12 mouse cellular contexts compared by ENCODE assay signal in the genomic region with DNA sequence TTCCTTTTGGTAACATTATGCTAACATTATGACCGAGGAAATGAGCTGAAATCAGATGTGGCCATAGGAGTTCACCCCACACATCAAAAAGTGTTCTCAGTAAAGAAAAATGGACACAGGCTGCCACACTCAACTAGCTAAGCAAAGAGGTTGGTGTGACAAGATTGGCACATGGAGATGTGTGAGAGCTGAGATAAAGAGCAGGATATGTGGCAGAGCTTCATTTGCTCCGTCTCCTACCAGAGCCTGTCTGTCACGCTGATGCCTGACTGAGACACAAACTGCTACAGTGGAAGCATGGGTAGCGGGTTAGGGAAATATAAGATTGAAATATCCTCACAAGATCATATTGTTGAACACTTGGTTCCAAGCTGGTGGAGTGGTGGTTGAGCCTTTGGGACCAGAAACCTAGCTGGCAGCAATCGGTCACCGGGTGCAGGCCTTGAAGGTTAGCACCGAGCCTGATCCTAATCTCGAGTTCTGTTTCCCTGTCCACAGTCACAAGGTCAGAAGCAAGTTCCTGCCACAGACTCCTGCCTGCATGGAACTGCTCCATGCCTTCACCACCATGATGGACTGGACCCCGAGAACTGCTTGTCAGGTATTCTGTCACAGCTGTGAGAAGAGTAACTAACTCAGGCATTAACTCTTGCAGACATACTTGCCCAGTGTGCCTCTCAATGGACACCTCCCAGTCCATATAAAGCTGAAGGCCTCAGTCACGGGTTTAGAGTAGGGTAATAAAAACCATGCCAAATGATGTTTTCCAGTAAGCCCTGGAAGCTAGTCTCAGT. TPM values are rescaled to one million over a fixed set of nuclear protein-coding genes. Genes with fewer than 3 reads are reported as not detected.
DNase-seq lines count a peak whose midpoint lies in the region; ATAC-seq and TF ChIP-seq lines count a peak whose summit lies in the region.
"Had no signal": no experiment of that assay in that cellular context is flagged by ENCODE, and none has a peak within 500 bp of the region (broad histone marks: within the 10 kb centered on the region; RNA-seq: fewer than 3 reads in every experiment).

No protein-coding gene starts in this region.

- H3K27me3 ChIP-seq in heart, embryonic 14.5 days (ENCODE audit: control insufficient read depth, insufficient read depth, low read length) = no peaks in the 10 kb centered on the region
- H3K27me3 ChIP-seq in lung, embryonic 16.5 days (ENCODE audit: control insufficient read depth, insufficient read depth, low read depth, low read length) = no peaks in the 10 kb centered on the region
- no peaks in the 10 kb centered on the region for H3K27me3 ChIP-seq in kidney, postnatal 0 days (ENCODE audit: insufficient read depth, low read length)
- H3K27me3 ChIP-seq: CH12.LX; limb, embryonic 15.5 days had no signal

- TF ChIP-seq CTCF in kidney, postnatal 0 days (IDR thresholded peaks at IDR 0.05; ENCODE audit: low read depth) = no peak

- no peak overlapping the region for H3K4me3 ChIP-seq in heart, embryonic 14.5 days (ENCODE audit: control insufficient read depth in 1 of 2, insufficient read depth in 1 of 2, low read depth in 1 of 2, low read length in 2 of 2)
- no peak overlapping the region for H3K4me3 ChIP-seq in lung, embryonic 16.5 days (ENCODE audit: low read length)
- no peak overlapping the region for H3K4me3 ChIP-seq in kidney, postnatal 0 days (replicated peaks; ENCODE audit: low read depth, low read length)
- H3K4me3 ChIP-seq: limb, embryonic 15.5 days had no signal

- H3K9me3 ChIP-seq in heart, embryonic 14.5 days (ENCODE audit: control insufficient read depth, low read length) = no peaks in the 10 kb centered on the region
- H3K9me3 ChIP-seq in lung, embryonic 16.5 days (ENCODE audit: control insufficient read depth, low read length) = no peaks in the 10 kb centered on the region
- H3K9me3 ChIP-seq in kidney, postnatal 0 days (replicated peaks; ENCODE audit: low read length) = no peaks in the 10 kb centered on the region
- H3K9me3 ChIP-seq: limb, embryonic 15.5 days had no signal

- no peak overlapping the region for H3K4me2 ChIP-seq in heart, embryonic 14.5 days (ENCODE audit: low read length)
- no peak overlapping the region for H3K4me2 ChIP-seq in lung, embryonic 16.5 days (ENCODE audit: low read depth, low read length)
- H3K4me2 ChIP-seq in kidney, postnatal 0 days (ENCODE audit: low read length) = no peak overlapping the region
- H3K4me2 ChIP-seq: hindbrain, embryonic 14.5 days; limb, embryonic 15.5 days had no signal

- ATAC-seq in heart, embryonic 14.5 days (ENCODE audit: insufficient number of reproducible peaks, insufficient read depth, low FRiP score, low read depth) = no peak
- ATAC-seq in lung, embryonic 16.5 days (ENCODE audit: low read depth) = peak; percentile 51
- ATAC-seq in kidney, postnatal 0 days (replicated peaks; ENCODE audit: low FRiP score, low read depth) = no peak
- ATAC-seq in monocyte, adult 5-6 weeks (replicated peaks; ENCODE audit: insufficient number of reproducible peaks, low FRiP score, low TSS enrichment, poor library complexity, severe bottlenecking) = no peak

- H3K4me1 ChIP-seq in heart, embryonic 14.5 days (ENCODE audit: control insufficient read depth in 2 of 2, insufficient read depth in 2 of 2, low read length in 2 of 2) = peaks cover 6 to 18% of the 10 kb centered on the region in 2 experiments
- H3K4me1 ChIP-seq in lung, embryonic 16.5 days (replicated peaks; ENCODE audit: control insufficient read depth, insufficient read depth, low read length) = peaks cover 9% of the 10 kb centered on the region
- H3K4me1 ChIP-seq in kidney, postnatal 0 days (replicated peaks; ENCODE audit: insufficient read depth, low read length) = 0 out of 2 replicates have a peak, but pooled peaks cover 4% of the 10 kb centered on the region

- H3K9ac ChIP-seq in heart, embryonic 14.5 days (ENCODE audit: low read length) = no peak overlapping the region
- H3K9ac ChIP-seq in lung, embryonic 16.5 days (ENCODE audit: low read length) = no peak overlapping the region
- H3K9ac ChIP-seq in kidney, postnatal 0 days (ENCODE audit: low read depth, low read length) = no peak overlapping the region
- H3K9ac ChIP-seq: hindbrain, embryonic 14.5 days; limb, embryonic 15.5 days had no signal

- DNase-seq in heart, adult 9 months (ENCODE audit: low spot score in 2 of 2) = no peak
- DNase-seq in lung, adult 18-20 months = no peak
- no peak for DNase-seq in kidney, postnatal 0 days (ENCODE audit: low spot score)
- no peak for DNase-seq in natural killer cell, adult 2 months (ENCODE audit: low spot score in 2 of 2)
- DNase-seq: layer of hippocampus, adult 9-11 months; midbrain, embryonic 14.5 days had no signal

- peak overlapping the region; percentile 5 to 50; a peak in 3 of 4 replicates for H3K27ac ChIP-seq in heart, embryonic 14.5 days (replicated peaks in 1 of 2; ENCODE audit: control insufficient read depth in 1 of 2, insufficient read depth in 1 of 2, low read depth in 2 of 2, low read length in 2 of 2)
- peak overlapping the region; percentile 72 for H3K27ac ChIP-seq in lung, embryonic 16.5 days (ENCODE audit: low read length)
- peak overlapping the region; percentile 44 for H3K27ac ChIP-seq in kidney, postnatal 0 days
- H3K27ac ChIP-seq: hindbrain, embryonic 14.5 days; limb, embryonic 15.5 days had no signal

- no peaks in the 10 kb centered on the region for H3K36me3 ChIP-seq in heart, embryonic 14.5 days (ENCODE audit: control insufficient read depth, insufficient read depth, low read length)
- H3K36me3 ChIP-seq in lung, embryonic 16.5 days (ENCODE audit: control insufficient read depth, insufficient read depth, low read length) = no peaks in the 10 kb centered on the region
- no peaks in the 10 kb centered on the region for H3K36me3 ChIP-seq in kidney, postnatal 0 days (ENCODE audit: insufficient read depth, low read length)
- H3K36me3 ChIP-seq: limb, embryonic 15.5 days had no signal

- WGBS in heart, embryonic 14.5 days = 55% methylated on average over 10 of the region's 10 CpGs
- 71% methylated on average over 10 of the region's 10 CpGs for WGBS in lung, embryonic 16.5 days
- 69% methylated on average over 10 of the region's 10 CpGs for WGBS in kidney, postnatal 0 days

RNA-seq across cellular contexts. Expression of a gene that starts 7.4 kb away (rescaled TPM):
- 69.1 and 79.3 TPM in 2 replicates for polyA plus RNA-seq in heart, embryonic 14.5 days (2014; fragmentation: Nextera tagmentation; extraction: Ambion mirVana)
- 97.4 and 108 TPM in 2 replicates for polyA plus RNA-seq in lung, embryonic 16.5 days (2015; fragmentation: Nextera tagmentation; extraction: Ambion mirVana)
- 131 and 134 TPM in 2 replicates for polyA plus RNA-seq in kidney, postnatal 0 days (2015; fragmentation: Nextera tagmentation; extraction: Ambion mirVana)
- total RNA-seq in monocyte, adult 5-6 weeks (2017) = 143 to 275 TPM (median 270 TPM) in 3 replicates
